8 mouse cellular contexts compared by ENCODE assay signal in genomic region chr2:105126279-105126678, GRCm38 (mm10). TPM values are rescaled to one million over a fixed set of nuclear protein-coding genes. Genes with fewer than 3 reads are reported as not detected.
DNase-seq lines count a peak whose midpoint lies in the region; ATAC-seq and TF ChIP-seq lines count a peak whose summit lies in the region.

Gene Wt1, plus strand, starts transcription at chr2:105126529.

- 1% methylated on average over 25 of the region's 25 CpGs for WGBS in heart, embryonic 14.5 days
- 1% methylated on average over 24 of the region's 25 CpGs for WGBS in kidney, postnatal 0 days
- under 1% methylated on average over 21 of the region's 25 CpGs for WGBS in midbrain, embryonic 12.5 days

- peaks cover 89% of the 10 kb centered on the region for H3K27me3 ChIP-seq in heart, embryonic 14.5 days (ENCODE audit: control insufficient read depth, insufficient read depth, low read length)
- H3K27me3 ChIP-seq in kidney, postnatal 0 days (ENCODE audit: insufficient read depth, low read length) = peaks cover 28% of the 10 kb centered on the region
- H3K27me3 ChIP-seq in midbrain, embryonic 12.5 days = peaks cover 99% of the 10 kb centered on the region

- H3K27ac ChIP-seq in heart, embryonic 14.5 days (replicated peaks in 1 of 2; ENCODE audit: control insufficient read depth in 1 of 2, insufficient read depth in 1 of 2, low read depth in 2 of 2, low read length in 2 of 2) = peak within 1 kb of the TSS; percentile 50 to 60
- H3K27ac ChIP-seq in kidney, postnatal 0 days = peak within 1 kb of the TSS; percentile 86
- H3K27ac ChIP-seq in midbrain, embryonic 12.5 days (replicated peaks) = no peak within 1 kb of the TSS

- peak; percentile 73 to 76 for DNase-seq in urinary bladder, postnatal 4 days (ENCODE audit: low spot score in 2 of 2)
- DNase-seq in urinary bladder, adult 2 months (ENCODE audit: low spot score) = no peak
- DNase-seq in kidney, postnatal 0 days (ENCODE audit: low spot score) = peak; percentile 95
- no peak for DNase-seq in right cerebral cortex, adult 2 months (ENCODE audit: low spot score in 2 of 2)
- no peak for DNase-seq in layer of hippocampus, adult 9-10 months (ENCODE audit: low spot score)
- DNase-seq in layer of hippocampus, adult 8-10 months (ENCODE audit: low spot score in 2 of 2) = no peak

- H3K4me2 ChIP-seq in heart, embryonic 14.5 days (ENCODE audit: low read length) = peak within 1 kb of the TSS; percentile 56
- H3K4me2 ChIP-seq in kidney, postnatal 0 days (ENCODE audit: low read length) = peak within 1 kb of the TSS; percentile 68
- H3K4me2 ChIP-seq in midbrain, embryonic 12.5 days (replicated peaks) = peak within 1 kb of the TSS; percentile 43

- peak within 1 kb of the TSS; percentile 74 for H3K9ac ChIP-seq in heart, embryonic 14.5 days (ENCODE audit: low read length)
- H3K9ac ChIP-seq in kidney, postnatal 0 days (ENCODE audit: low read depth, low read length) = peak within 1 kb of the TSS; percentile 61
- no peak within 1 kb of the TSS for H3K9ac ChIP-seq in midbrain, embryonic 12.5 days (replicated peaks)

- no peaks in the 10 kb centered on the region for H3K9me3 ChIP-seq in heart, embryonic 14.5 days (ENCODE audit: control insufficient read depth, low read length)
- no peaks in the 10 kb centered on the region for H3K9me3 ChIP-seq in kidney, postnatal 0 days (replicated peaks; ENCODE audit: low read length)
- H3K9me3 ChIP-seq in midbrain, embryonic 12.5 days = no peaks in the 10 kb centered on the region

- peak; percentile 51 for ATAC-seq in heart, embryonic 14.5 days (ENCODE audit: insufficient number of reproducible peaks, insufficient read depth, low FRiP score, low read depth)
- ATAC-seq in kidney, postnatal 0 days (replicated peaks; ENCODE audit: low FRiP score, low read depth) = peak; percentile 86
- peak; percentile 71 for ATAC-seq in midbrain, embryonic 12.5 days (ENCODE audit: low FRiP score, low read depth)

- peaks cover 3 to 14% of the 10 kb centered on the region in 2 experiments; a peak in 3 of 4 replicates for H3K4me1 ChIP-seq in heart, embryonic 14.5 days (ENCODE audit: control insufficient read depth in 2 of 2, insufficient read depth in 2 of 2, low read length in 2 of 2)
- 0 out of 2 replicates have a peak, but pooled peaks cover 6% of the 10 kb centered on the region for H3K4me1 ChIP-seq in kidney, postnatal 0 days (replicated peaks; ENCODE audit: insufficient read depth, low read length)
- H3K4me1 ChIP-seq in midbrain, embryonic 12.5 days = peaks cover 28% of the 10 kb centered on the region

- H3K4me3 ChIP-seq in heart, embryonic 14.5 days (ENCODE audit: control insufficient read depth in 1 of 2, insufficient read depth in 1 of 2, low read depth in 1 of 2, low read length in 2 of 2) = peak within 1 kb of the TSS; percentile 44 to 50
- H3K4me3 ChIP-seq in kidney, postnatal 0 days (replicated peaks; ENCODE audit: low read depth, low read length) = peak within 1 kb of the TSS; percentile 71
- peak within 1 kb of the TSS; percentile 30 for H3K4me3 ChIP-seq in midbrain, embryonic 12.5 days

- H3K36me3 ChIP-seq in heart, embryonic 14.5 days (ENCODE audit: control insufficient read depth, insufficient read depth, low read length) = no peaks in the 10 kb centered on the region
- no peaks in the 10 kb centered on the region for H3K36me3 ChIP-seq in kidney, postnatal 0 days (ENCODE audit: insufficient read depth, low read length)
- H3K36me3 ChIP-seq in midbrain, embryonic 12.5 days = no peaks in the 10 kb centered on the region

- no peak for TF ChIP-seq CTCF in kidney, postnatal 0 days (IDR thresholded peaks at IDR 0.05; ENCODE audit: low read depth)

RNA-seq across cellular contexts. Expression of gene Wt1, which starts in this region (rescaled TPM):
- polyA plus RNA-seq in urinary bladder, adult 2 months (2012; rRNA removed) = 3.4 and 6.0 TPM in 2 replicates
- polyA plus RNA-seq in heart, embryonic 14.5 days (2014; fragmentation: Nextera tagmentation; extraction: Ambion mirVana) = 23.1 and 23.6 TPM in 2 replicates
- 93.6 and 95.7 TPM in 2 replicates for polyA plus RNA-seq in kidney, postnatal 0 days (2015; fragmentation: Nextera tagmentation; extraction: Ambion mirVana)
- polyA plus RNA-seq in midbrain, embryonic 12.5 days (2016; fragmentation: Nextera tagmentation; extraction: Ambion mirVana) = 0.11 and 0.12 TPM in 2 replicates
- total RNA-seq in layer of hippocampus, adult 8-10 months (2022) = not detected

Comparison
In these comparisons a context has a peak if more than half of its experiments do, and no peak if none do; other contexts are left out.
1. DNase-seq: peak in urinary bladder, postnatal 4 days (2 of 2) and kidney, postnatal 0 days (single experiment); none in urinary bladder, adult 2 months (single experiment), right cerebral cortex, adult 2 months (0 of 2), layer of hippocampus, adult 9-10 months (single experiment) and layer of hippocampus, adult 8-10 months (0 of 2).
2. Peak in ATAC-seq, H3K4me3 ChIP-seq and H3K4me2 ChIP-seq in midbrain, embryonic 12.5 days; RNA of the gene not detected or under 1 TPM.
3. Peak in every context shown above with its lines, with median percentiles within 50 percentile points of each other: ATAC-seq, H3K4me2 ChIP-seq and H3K4me3 ChIP-seq.